Mouse (Mus musculus): ENCODE measurements around the gene Hs3st4. TPM values are rescaled to one million over a fixed set of nuclear protein-coding genes. Genes with fewer than 3 reads are reported as not detected.

The Hs3st4 gene
- polyA plus RNA-seq, 1 experiment: not detected

DNA sequence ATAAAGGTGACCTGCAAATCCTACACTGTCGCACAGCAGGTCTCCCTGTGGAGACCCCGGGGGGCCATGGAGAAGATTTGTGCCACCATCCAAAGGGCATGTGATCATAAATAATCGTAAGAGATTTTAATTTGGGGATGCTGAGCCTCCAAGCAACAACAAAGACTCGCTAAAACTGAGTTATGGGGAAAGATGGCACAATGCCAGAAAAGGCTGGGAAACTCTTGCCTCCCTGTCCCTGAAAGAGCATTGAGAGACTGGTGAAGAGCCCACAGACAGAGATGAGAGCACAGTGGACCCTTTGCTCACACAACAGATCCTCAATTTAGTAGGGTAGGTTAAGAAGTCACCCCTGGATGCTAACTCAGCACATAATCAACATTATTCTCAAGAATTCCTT, 377.2 kb downstream of the Hs3st4 start:
- TF ChIP-seq POLR2A (IDR thresholded peaks at IDR 0.05; ENCODE audit: borderline replicate concordance, control insufficient read depth, low read depth, low read length) (no peak), CTCF (IDR thresholded peaks at IDR 0.05; ENCODE audit: control insufficient read depth, insufficient read depth, low read length) (no peak)
- Histone ChIP-seq H3K27ac (ENCODE audit: control insufficient read depth, insufficient read depth, low read depth, low read length, poor library complexity) (no peak overlapping the region), H3K4me1 (ENCODE audit: control insufficient read depth, insufficient read depth, low read length) (no peaks in the 10 kb centered on the region), H3K4me3 (replicated peaks; ENCODE audit: control insufficient read depth, low read depth, low read length) (no peak overlapping the region)
- 75% methylated on average over 4 of the region's 4 CpGs for WGBS

DNA sequence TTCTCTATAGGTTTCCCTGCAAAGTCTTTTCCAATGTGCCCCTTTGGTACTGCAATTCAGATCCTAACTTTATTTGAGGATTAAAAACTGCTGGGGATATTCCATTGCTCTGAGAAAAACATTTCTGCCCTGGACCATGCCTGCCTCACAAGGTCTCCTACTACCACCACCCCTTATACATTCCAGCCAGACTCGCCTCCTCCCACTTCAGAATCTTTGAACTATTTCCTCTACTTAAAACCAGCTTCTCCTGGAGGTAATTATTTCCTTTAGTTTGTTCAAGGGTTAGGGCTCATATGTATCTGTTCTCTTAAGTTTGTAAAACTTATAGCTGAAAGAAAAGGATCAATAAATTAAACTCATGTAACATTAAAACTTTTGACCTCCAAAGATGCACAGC, 389.6 kb downstream of the Hs3st4 start:
- WGBS: 56% methylated on average over 1 of the region's 1 CpGs
- H3K27ac ChIP-seq (ENCODE audit: control insufficient read depth, insufficient read depth, low read depth, low read length, poor library complexity): no peak overlapping the region
- H3K4me1 ChIP-seq (ENCODE audit: control insufficient read depth, insufficient read depth, low read length): no peaks in the 10 kb centered on the region
- TF ChIP-seq POLR2A (IDR thresholded peaks at IDR 0.05; ENCODE audit: borderline replicate concordance, control insufficient read depth, low read depth, low read length) (no peak), CTCF (IDR thresholded peaks at IDR 0.05; ENCODE audit: control insufficient read depth, insufficient read depth, low read length) (no peak)
- no peak overlapping the region for H3K4me3 ChIP-seq (replicated peaks; ENCODE audit: control insufficient read depth, low read depth, low read length)

DNA sequence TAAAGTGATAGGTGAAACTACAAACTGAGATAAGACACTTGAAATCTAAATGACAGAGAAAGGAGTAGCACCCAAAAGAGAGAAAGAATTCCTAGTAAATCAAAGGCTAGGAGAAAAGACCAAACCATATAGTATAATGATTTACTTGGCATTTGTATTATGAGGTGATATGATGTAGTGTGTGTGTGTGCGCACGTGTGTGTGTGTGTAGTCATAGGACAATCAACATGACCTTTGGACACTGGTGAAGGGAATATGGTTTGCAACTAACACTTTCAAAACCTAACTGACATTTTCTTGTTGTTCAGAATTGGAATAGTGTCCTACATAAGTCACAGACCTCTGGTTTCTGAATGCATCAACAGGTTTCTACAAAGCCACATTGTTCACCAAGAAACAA, 390.0 kb downstream of the Hs3st4 start:
- TF ChIP-seq CTCF (IDR thresholded peaks at IDR 0.05; ENCODE audit: control insufficient read depth, insufficient read depth, low read length): no peak
- no peak for TF ChIP-seq POLR2A (IDR thresholded peaks at IDR 0.05; ENCODE audit: borderline replicate concordance, control insufficient read depth, low read depth, low read length)
- H3K4me1 ChIP-seq (ENCODE audit: control insufficient read depth, insufficient read depth, low read length): no peaks in the 10 kb centered on the region
- WGBS: 83% methylated on average over 2 of the region's 2 CpGs
- no peak overlapping the region for H3K27ac ChIP-seq (ENCODE audit: control insufficient read depth, insufficient read depth, low read depth, low read length, poor library complexity)
- no peak overlapping the region for H3K4me3 ChIP-seq (replicated peaks; ENCODE audit: control insufficient read depth, low read depth, low read length)

DNA sequence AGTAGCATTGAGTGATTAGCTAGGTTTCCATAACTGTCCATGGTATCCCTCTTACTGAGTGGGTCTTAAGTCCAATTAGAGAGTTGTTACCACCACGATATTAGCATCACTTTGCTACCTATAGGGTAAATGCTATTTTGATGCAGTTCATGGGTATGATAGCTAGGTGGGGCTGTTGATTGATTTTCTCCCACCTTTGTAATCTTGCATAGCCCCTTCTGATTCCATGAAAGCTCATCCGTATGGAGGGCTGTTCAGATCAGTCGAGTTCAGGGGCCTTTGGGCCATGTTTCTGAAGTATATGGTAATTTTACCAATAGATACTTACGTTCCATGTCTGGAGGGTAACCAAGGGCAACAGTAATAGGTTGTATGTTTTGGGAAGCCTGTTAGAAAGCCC, 400.8 kb downstream of the Hs3st4 start:
- no peaks in the 10 kb centered on the region for H3K4me1 ChIP-seq (ENCODE audit: control insufficient read depth, insufficient read depth, low read length)
- TF ChIP-seq CTCF (IDR thresholded peaks at IDR 0.05; ENCODE audit: control insufficient read depth, insufficient read depth, low read length) (no peak), POLR2A (IDR thresholded peaks at IDR 0.05; ENCODE audit: borderline replicate concordance, control insufficient read depth, low read depth, low read length) (no peak)
- H3K4me3 ChIP-seq (replicated peaks; ENCODE audit: control insufficient read depth, low read depth, low read length): no peak overlapping the region
- H3K27ac ChIP-seq (ENCODE audit: control insufficient read depth, insufficient read depth, low read depth, low read length, poor library complexity): no peak overlapping the region
- WGBS: 41% methylated on average over 4 of the region's 4 CpGs

DNA sequence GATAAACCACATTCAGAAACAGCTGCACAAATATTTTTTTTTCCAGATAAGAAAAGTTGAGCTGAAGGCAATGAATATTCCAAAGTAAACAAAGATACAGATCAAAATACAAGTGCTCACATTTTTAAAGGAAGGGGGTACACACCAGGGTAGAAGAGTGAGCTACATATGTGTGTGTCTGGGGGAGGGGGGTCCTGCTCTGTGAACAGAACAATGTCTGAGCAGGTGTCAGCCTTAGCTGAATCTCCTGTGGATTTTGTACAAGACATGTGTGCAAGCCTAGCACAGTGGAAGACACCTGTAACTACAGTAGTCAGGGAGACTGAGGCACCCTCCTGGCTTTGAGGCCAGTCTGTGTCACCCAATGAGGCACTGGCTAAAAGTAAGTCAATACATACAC, 416.5 kb downstream of the Hs3st4 start:
- Histone ChIP-seq H3K27ac (ENCODE audit: control insufficient read depth, insufficient read depth, low read depth, low read length, poor library complexity) (no peak overlapping the region), H3K4me1 (ENCODE audit: control insufficient read depth, insufficient read depth, low read length) (no peaks in the 10 kb centered on the region), H3K4me3 (replicated peaks; ENCODE audit: control insufficient read depth, low read depth, low read length) (no peak overlapping the region)
- TF ChIP-seq CTCF (IDR thresholded peaks at IDR 0.05; ENCODE audit: control insufficient read depth, insufficient read depth, low read length): no peak
- TF ChIP-seq POLR2A (IDR thresholded peaks at IDR 0.05; ENCODE audit: borderline replicate concordance, control insufficient read depth, low read depth, low read length): no peak

DNA sequence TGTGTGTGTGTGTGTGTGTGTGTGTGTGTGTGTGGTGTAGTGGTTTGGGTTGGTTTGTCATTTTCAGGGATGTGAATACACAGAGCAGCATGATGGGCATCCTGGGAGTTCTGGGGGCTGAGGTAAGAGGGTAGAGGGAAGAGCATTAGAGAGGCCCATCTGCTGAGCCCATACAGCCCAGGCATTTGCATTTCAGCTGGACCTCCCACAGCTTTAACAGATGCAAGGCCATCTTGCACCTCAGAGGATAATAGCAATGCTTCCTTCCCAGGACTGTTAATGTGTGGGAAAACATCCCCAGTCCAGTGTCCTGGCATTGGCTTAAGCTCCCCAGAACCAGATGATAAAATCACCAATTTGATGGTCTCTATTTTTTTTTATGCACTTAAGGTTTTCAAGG, 444.3 kb downstream of the Hs3st4 start:
- no peak overlapping the region for H3K4me3 ChIP-seq (replicated peaks; ENCODE audit: control insufficient read depth, low read depth, low read length)
- no peak overlapping the region for H3K27ac ChIP-seq (ENCODE audit: control insufficient read depth, insufficient read depth, low read depth, low read length, poor library complexity)
- no peak for TF ChIP-seq CTCF (IDR thresholded peaks at IDR 0.05; ENCODE audit: control insufficient read depth, insufficient read depth, low read length)
- H3K4me1 ChIP-seq (ENCODE audit: control insufficient read depth, insufficient read depth, low read length): no peaks in the 10 kb centered on the region
